Mouse (Mus musculus) embryonic fibroblast, embryonic 13.5 days (primary cell): ENCODE data around the gene Triobp.

Experiments
- CTCF ChIP-seq: IDR thresholded peaks from 2 replicates; pipeline ENCODE4 v1.5.1; 2011; ENCODE audit warnings: mild to moderate bottlenecking, control low read depth, low read length, moderate library complexity, borderline replicate concordance; ENCODE audit not compliant: insufficient read depth
- POLR2A ChIP-seq: IDR thresholded peaks from 2 replicates; pipeline ENCODE4 v1.6.1; 2011; ENCODE audit warnings: low read depth, mild to moderate bottlenecking, control low read depth, low read length, moderate library complexity

DNA sequence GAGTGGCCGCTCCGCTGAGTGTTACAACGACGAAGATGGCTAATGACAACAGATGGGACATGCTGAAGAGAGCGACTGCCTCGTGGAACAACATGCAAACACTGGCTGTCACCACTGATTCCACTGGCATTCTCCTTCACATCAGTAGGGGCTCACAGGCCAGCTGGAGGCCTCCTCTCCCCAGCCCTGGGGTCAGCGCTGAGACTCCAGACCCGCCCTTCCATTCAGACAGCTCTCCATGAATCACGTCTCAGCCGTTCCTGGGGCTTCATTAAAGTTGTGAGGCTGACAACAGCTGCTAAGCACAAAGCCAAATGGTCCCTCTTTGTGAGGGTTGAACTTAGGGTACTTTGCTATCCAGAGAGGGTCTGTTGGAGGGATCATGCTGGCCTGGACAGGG, 64.0 kb downstream of the Triobp start:
- TF ChIP-seq CTCF (no peak), POLR2A (no peak)
